Mouse (Mus musculus) heart, adult 8-10 months (tissue): ENCODE measurements around the gene Zfp454. TPM values are rescaled to one million over a fixed set of nuclear protein-coding genes. Genes with fewer than 3 reads are reported as not detected.

Experiments
- DNase-seq: peaks from one replicate; pipeline ENCODE4 v3.0.0; 2022; ENCODE audit warnings: low spot score
- total RNA-seq, 4 experiments: library from RNA; stranded (reverse); gene quantifications; 2 replicates each; pipeline ENCODE4 v1.2.4; 2022

Zfp454 gene
- total RNA-seq, 4 experiments from 2014 or later, result 0.41 to 1.8 (median 0.85) TPM

DNA sequence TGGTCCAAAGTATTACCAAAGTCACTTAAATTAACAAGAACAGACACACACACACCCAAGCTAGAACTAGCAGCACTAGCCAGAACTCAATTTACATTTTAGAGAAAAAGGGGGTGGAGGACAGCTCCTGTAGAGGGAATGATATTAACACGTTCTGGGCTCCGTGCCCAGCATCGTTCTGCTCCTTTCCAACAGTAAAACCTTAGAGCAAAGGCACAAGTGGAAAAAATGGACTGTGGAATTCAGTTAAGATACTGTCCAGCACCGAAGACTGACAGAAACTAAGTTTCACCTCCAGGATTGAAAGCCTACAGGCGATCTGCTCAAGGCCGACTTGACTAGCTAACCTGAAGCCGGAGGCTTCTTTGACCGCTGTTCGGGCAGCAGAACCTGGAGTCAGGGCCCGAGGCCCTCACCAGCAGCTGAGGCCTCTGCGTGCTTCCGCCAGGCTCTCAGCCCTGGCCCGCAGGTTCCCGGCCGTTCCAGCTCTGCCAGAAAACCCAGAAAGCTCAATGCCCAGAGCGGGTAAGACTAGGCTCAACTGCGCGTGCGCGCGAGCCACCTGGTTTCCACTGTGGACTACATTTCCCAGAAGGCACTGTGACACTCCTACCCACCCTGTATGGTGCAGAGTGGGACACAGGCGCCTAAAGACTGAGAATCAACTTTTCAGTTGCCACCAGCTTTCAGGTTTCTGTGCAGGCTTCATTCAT lies 46.3 kb downstream of the Zfp454 start, which contains the start of gene Zfp879:
TSS of gene Zfp879 (minus strand) at position 530 of the 713 bp plus-strand sequence.
- DNase-seq, result peak; percentile 86

GRCm38 (mm10) chr11:50835727-50836126 lies 51.7 kb downstream of the Zfp454 start:
- DNase-seq, result no peak

- DNase-seq, result peak; percentile 87
These were observed 60.2 kb downstream of the Zfp454 start, which contains the start of gene Zfp354c for GRCm38 (mm10) chr11:50827010-50827953. Gene Zfp354c, minus strand, starts transcription at chr11:50827724.

DNA sequence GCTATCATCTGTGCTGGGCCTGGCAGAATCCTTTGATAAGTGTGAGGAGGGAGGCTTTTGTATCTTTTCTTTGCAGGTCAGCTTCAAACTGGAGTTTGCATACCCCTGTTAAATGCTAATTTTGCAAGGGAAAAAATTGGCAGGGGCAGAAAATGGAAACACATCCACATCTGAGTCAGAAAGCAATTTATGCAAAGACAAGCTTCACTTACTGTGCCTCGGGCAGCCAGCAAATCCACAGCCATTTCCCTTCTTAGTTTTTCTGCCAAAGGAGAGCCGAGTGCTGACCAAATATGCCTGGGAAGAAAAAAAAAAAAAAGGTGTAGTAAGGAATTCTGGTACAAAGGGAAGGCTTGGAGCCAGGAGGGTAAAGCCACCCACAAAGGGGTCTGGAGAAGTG lies 61.2 kb downstream of the Zfp454 start:
- no peak for DNase-seq

Other genes with a start within 250 kb of the Zfp454 start
- gene Zfp354c, start 59.9 kb downstream of the Zfp454 start, total RNA-seq, result 1 to 10 TPM; 2.3 to 3.6 (median 2.5) TPM
- 1 to 10 TPM; 1.2 to 2.1 (median 1.7) TPM for gene Zfp879, start 46.1 kb downstream of the Zfp454 start, total RNA-seq
- gene Grm6, start 37.0 kb downstream of the Zfp454 start, total RNA-seq, result not detected
- gene Zfp2, start 28.5 kb upstream of the Zfp454 start, total RNA-seq, result 1 to 10 TPM; 3.0 to 4.2 (median 3.2) TPM
- gene Zfp354b, start 44.0 kb upstream of the Zfp454 start, total RNA-seq, result 1 to 10 TPM; 1.2 to 2.1 (median 1.7) TPM
- not detected for gene 4933414I15Rik, start 56.1 kb upstream of the Zfp454 start, total RNA-seq
- gene Prop1, start 66.1 kb upstream of the Zfp454 start, total RNA-seq, result not detected
- gene Olfr1378, start 78.9 kb upstream of the Zfp454 start, total RNA-seq, result not detected
- not detected for gene Olfr1377, start 94.3 kb upstream of the Zfp454 start, total RNA-seq
- not detected for gene Olfr51, start 115.9 kb upstream of the Zfp454 start, total RNA-seq
- gene Olfr54, start 126.6 kb upstream of the Zfp454 start, total RNA-seq, result not detected
- gene Olfr1375, start 160.5 kb upstream of the Zfp454 start, total RNA-seq, result not detected
- gene Zfp354a, start 171.6 kb upstream of the Zfp454 start, total RNA-seq, result 1 to 10 TPM; 1.5 to 2.3 (median 2.1) TPM